Mouse (Mus musculus): Measurements from ENCODE around the gene Faf1.

Faf1 gene

GRCm38 (mm10) chr4:109936557-109936956, 260.2 kb downstream of the Faf1 start:
- no peak for DNase-seq

GRCm38 (mm10) chr4:109939291-109939690, 262.9 kb downstream of the Faf1 start:
- no peak for DNase-seq

GRCm38 (mm10) chr4:109945554-109945953, 269.2 kb downstream of the Faf1 start:
- DNase-seq = no peak

GRCm38 (mm10) chr4:109949307-109949706, 272.9 kb downstream of the Faf1 start:
- DNase-seq = no peak

- DNase-seq = no peak
Measured at GRCm38 (mm10) chr4:109953509-109953908, 277.1 kb downstream of the Faf1 start.

- no peak for DNase-seq
Measured at GRCm38 (mm10) chr4:109960201-109960935, 284.0 kb downstream of the Faf1 start.

- DNase-seq = no peak
Measured at GRCm38 (mm10) chr4:109963570-109964279, 287.3 kb downstream of the Faf1 start.

GRCm38 (mm10) chr4:109969561-109969960, 293.2 kb downstream of the Faf1 start:
- no peak for DNase-seq

GRCm38 (mm10) chr4:109973991-109974654, 297.7 kb downstream of the Faf1 start:
- DNase-seq = no peak

- peak in 1 of 2 experiments; percentile 1 for DNase-seq
Measured at GRCm38 (mm10) chr4:109974655-109975380, 298.4 kb downstream of the Faf1 start.

- DNase-seq = no peak
Measured at GRCm38 (mm10) chr4:109975381-109976240, 299.2 kb downstream of the Faf1 start.

- DNase-seq = peak in 1 of 2 experiments; percentile 6
Measured at GRCm38 (mm10) chr4:109976273-109977147, 300.1 kb downstream of the Faf1 start.

GRCm38 (mm10) chr4:109977148-109978067, 301.0 kb downstream of the Faf1 start, which contains the start of gene Dmrta2:
Dmrta2 (plus strand) TSS chr4:109978053.
- peak; percentile 9 to 11 for DNase-seq

- DNase-seq = peak in 1 of 2 experiments; percentile 1
Measured at GRCm38 (mm10) chr4:109978068-109978857, 301.9 kb downstream of the Faf1 start.

- DNase-seq = no peak
Measured at GRCm38 (mm10) chr4:109978858-109979340, 302.5 kb downstream of the Faf1 start.

GRCm38 (mm10) chr4:109979461-109980320, 303.3 kb downstream of the Faf1 start:
- DNase-seq = no peak

GRCm38 (mm10) chr4:109980321-109981082, 304.1 kb downstream of the Faf1 start:
- DNase-seq = no peak
